Mouse (Mus musculus): Measurements from ENCODE around the gene Pctp. TPM values are rescaled to one million over a fixed set of nuclear protein-coding genes. Genes with fewer than 3 reads are reported as not detected.
A peak's percentile ranks its signal among the peaks of the same experiment; 100 is the strongest.

The Pctp gene
- polyA plus RNA-seq, 1 experiment from 2014 or later, result 6.3 TPM

- Histone ChIP-seq H3K4me2 (ENCODE audit: low read length) (peak overlapping the region; percentile 29), H3K4me3 (ENCODE audit: control insufficient read depth in 1 of 2, insufficient read depth in 1 of 2, low read depth in 1 of 2, low read length in 2 of 2) (no peak overlapping the region), H3K9me3 (ENCODE audit: control insufficient read depth, low read length) (no peaks in the 10 kb centered on the region), H3K27me3 (ENCODE audit: control insufficient read depth, insufficient read depth, low read length) (no peaks in the 10 kb centered on the region), H3K4me1 (ENCODE audit: control insufficient read depth in 2 of 2, insufficient read depth in 2 of 2, low read length in 2 of 2) (peaks cover 7 to 17% of the 10 kb centered on the region in 2 experiments), H3K36me3 (ENCODE audit: control insufficient read depth, insufficient read depth, low read length) (no peaks in the 10 kb centered on the region), H3K9ac (ENCODE audit: low read length) (0 out of 2 replicates have a peak overlapping the region, but pooled peaks have one; percentile 8), H3K27ac (replicated peaks in 1 of 2; ENCODE audit: control insufficient read depth in 1 of 2, insufficient read depth in 1 of 2, low read depth in 2 of 2, low read length in 2 of 2) (peak overlapping the region; percentile 24 to 39; a peak in 1 of 4 replicates)
- no peak; the same call in 1 of the 2 replicates for ATAC-seq (ENCODE audit: insufficient number of reproducible peaks, insufficient read depth, low FRiP score, low read depth)
- WGBS, result 25% methylated on average over 7 of the region's 7 CpGs
Observed at GRCm38 (mm10) chr11:89977746-89978352, 24.8 kb downstream of the Pctp start.

- H3K27ac ChIP-seq (replicated peaks in 1 of 2; ENCODE audit: control insufficient read depth in 1 of 2, insufficient read depth in 1 of 2, low read depth in 2 of 2, low read length in 2 of 2), result no peak overlapping the region
- no peaks in the 10 kb centered on the region for H3K27me3 ChIP-seq (ENCODE audit: control insufficient read depth, insufficient read depth, low read length)
- H3K36me3 ChIP-seq (ENCODE audit: control insufficient read depth, insufficient read depth, low read length), result no peaks in the 10 kb centered on the region
- WGBS, result 84% methylated on average over 5 of the region's 5 CpGs
- H3K9me3 ChIP-seq (ENCODE audit: control insufficient read depth, low read length), result no peaks in the 10 kb centered on the region
- ATAC-seq (ENCODE audit: insufficient number of reproducible peaks, insufficient read depth, low FRiP score, low read depth), result no peak
- H3K4me2 ChIP-seq (ENCODE audit: low read length), result no peak overlapping the region
- no peak overlapping the region for H3K4me3 ChIP-seq (ENCODE audit: control insufficient read depth in 1 of 2, insufficient read depth in 1 of 2, low read depth in 1 of 2, low read length in 2 of 2)
- H3K4me1 ChIP-seq (ENCODE audit: control insufficient read depth in 2 of 2, insufficient read depth in 2 of 2, low read length in 2 of 2), result peaks cover 7 to 17% of the 10 kb centered on the region in 2 experiments
- H3K9ac ChIP-seq (ENCODE audit: low read length), result no peak overlapping the region
Observed at GRCm38 (mm10) chr11:89976361-89976760, 26.3 kb downstream of the Pctp start.

GRCm38 (mm10) chr11:89971296-89971695 is 31.4 kb downstream of the Pctp start:
- H3K4me3 ChIP-seq (ENCODE audit: control insufficient read depth in 1 of 2, insufficient read depth in 1 of 2, low read depth in 1 of 2, low read length in 2 of 2), result no peak overlapping the region
- no peaks in the 10 kb centered on the region for H3K27me3 ChIP-seq (ENCODE audit: control insufficient read depth, insufficient read depth, low read length)
- no peaks in the 10 kb centered on the region for H3K36me3 ChIP-seq (ENCODE audit: control insufficient read depth, insufficient read depth, low read length)
- no peak for ATAC-seq (ENCODE audit: insufficient number of reproducible peaks, insufficient read depth, low FRiP score, low read depth)
- no peak overlapping the region for H3K9ac ChIP-seq (ENCODE audit: low read length)
- H3K27ac ChIP-seq (replicated peaks in 1 of 2; ENCODE audit: control insufficient read depth in 1 of 2, insufficient read depth in 1 of 2, low read depth in 2 of 2, low read length in 2 of 2), result no peak overlapping the region
- 74% methylated on average over 3 of the region's 3 CpGs for WGBS
- H3K4me1 ChIP-seq (ENCODE audit: control insufficient read depth in 2 of 2, insufficient read depth in 2 of 2, low read length in 2 of 2), result no peaks in the 10 kb centered on the region
- no peak overlapping the region for H3K4me2 ChIP-seq (ENCODE audit: low read length)
- H3K9me3 ChIP-seq (ENCODE audit: control insufficient read depth, low read length), result no peaks in the 10 kb centered on the region

GRCm38 (mm10) chr11:89970726-89971125 is 32.0 kb downstream of the Pctp start:
- 70% methylated on average over 4 of the region's 4 CpGs for WGBS
- Histone ChIP-seq H3K36me3 (ENCODE audit: control insufficient read depth, insufficient read depth, low read length) (no peaks in the 10 kb centered on the region), H3K9me3 (ENCODE audit: control insufficient read depth, low read length) (no peaks in the 10 kb centered on the region), H3K9ac (ENCODE audit: low read length) (no peak overlapping the region), H3K4me2 (ENCODE audit: low read length) (no peak overlapping the region), H3K4me3 (ENCODE audit: control insufficient read depth in 1 of 2, insufficient read depth in 1 of 2, low read depth in 1 of 2, low read length in 2 of 2) (no peak overlapping the region), H3K4me1 (ENCODE audit: control insufficient read depth in 2 of 2, insufficient read depth in 2 of 2, low read length in 2 of 2) (no peaks in the 10 kb centered on the region), H3K27me3 (ENCODE audit: control insufficient read depth, insufficient read depth, low read length) (no peaks in the 10 kb centered on the region), H3K27ac (replicated peaks in 1 of 2; ENCODE audit: control insufficient read depth in 1 of 2, insufficient read depth in 1 of 2, low read depth in 2 of 2, low read length in 2 of 2) (no peak overlapping the region)
- no peak for ATAC-seq (ENCODE audit: insufficient number of reproducible peaks, insufficient read depth, low FRiP score, low read depth)

GRCm38 (mm10) chr11:89969131-89969530 is 33.6 kb downstream of the Pctp start:
- no peak overlapping the region for H3K27ac ChIP-seq (replicated peaks in 1 of 2; ENCODE audit: control insufficient read depth in 1 of 2, insufficient read depth in 1 of 2, low read depth in 2 of 2, low read length in 2 of 2)
- no peak overlapping the region for H3K4me2 ChIP-seq (ENCODE audit: low read length)
- WGBS, result 65% methylated on average over 4 of the region's 4 CpGs
- H3K4me1 ChIP-seq (ENCODE audit: control insufficient read depth in 2 of 2, insufficient read depth in 2 of 2, low read length in 2 of 2), result no peaks in the 10 kb centered on the region
- no peak overlapping the region for H3K4me3 ChIP-seq (ENCODE audit: control insufficient read depth in 1 of 2, insufficient read depth in 1 of 2, low read depth in 1 of 2, low read length in 2 of 2)
- no peak overlapping the region for H3K9ac ChIP-seq (ENCODE audit: low read length)
- ATAC-seq (ENCODE audit: insufficient number of reproducible peaks, insufficient read depth, low FRiP score, low read depth), result no peak
- no peaks in the 10 kb centered on the region for H3K36me3 ChIP-seq (ENCODE audit: control insufficient read depth, insufficient read depth, low read length)
- H3K27me3 ChIP-seq (ENCODE audit: control insufficient read depth, insufficient read depth, low read length), result no peaks in the 10 kb centered on the region
- no peaks in the 10 kb centered on the region for H3K9me3 ChIP-seq (ENCODE audit: control insufficient read depth, low read length)

- Histone ChIP-seq H3K9ac (ENCODE audit: low read length) (no peak overlapping the region), H3K4me1 (ENCODE audit: control insufficient read depth in 2 of 2, insufficient read depth in 2 of 2, low read length in 2 of 2) (no peaks in the 10 kb centered on the region), H3K4me2 (ENCODE audit: low read length) (no peak overlapping the region), H3K4me3 (ENCODE audit: control insufficient read depth in 1 of 2, insufficient read depth in 1 of 2, low read depth in 1 of 2, low read length in 2 of 2) (no peak overlapping the region), H3K27ac (replicated peaks in 1 of 2; ENCODE audit: control insufficient read depth in 1 of 2, insufficient read depth in 1 of 2, low read depth in 2 of 2, low read length in 2 of 2) (no peak overlapping the region), H3K36me3 (ENCODE audit: control insufficient read depth, insufficient read depth, low read length) (no peaks in the 10 kb centered on the region), H3K27me3 (ENCODE audit: control insufficient read depth, insufficient read depth, low read length) (no peaks in the 10 kb centered on the region), H3K9me3 (ENCODE audit: control insufficient read depth, low read length) (no peaks in the 10 kb centered on the region)
- ATAC-seq (ENCODE audit: insufficient number of reproducible peaks, insufficient read depth, low FRiP score, low read depth), result no peak
- WGBS, result 65% methylated on average over 3 of the region's 3 CpGs
Observed at GRCm38 (mm10) chr11:89950691-89951270, 51.9 kb downstream of the Pctp start.

- Histone ChIP-seq H3K4me2 (ENCODE audit: low read length) (no peak overlapping the region), H3K9me3 (ENCODE audit: control insufficient read depth, low read length) (no peaks in the 10 kb centered on the region)
- 83% methylated on average over 4 of the region's 4 CpGs for WGBS
Observed at GRCm38 (mm10) chr11:89947806-89948205, 54.9 kb downstream of the Pctp start.

GRCm38 (mm10) chr11:89945159-89945558 is 57.5 kb downstream of the Pctp start:
- Histone ChIP-seq H3K4me2 (ENCODE audit: low read length) (no peak overlapping the region), H3K4me3 (ENCODE audit: control insufficient read depth in 1 of 2, insufficient read depth in 1 of 2, low read depth in 1 of 2, low read length in 2 of 2) (no peak overlapping the region), H3K27ac (replicated peaks in 1 of 2; ENCODE audit: control insufficient read depth in 1 of 2, insufficient read depth in 1 of 2, low read depth in 2 of 2, low read length in 2 of 2) (no peak overlapping the region), H3K36me3 (ENCODE audit: control insufficient read depth, insufficient read depth, low read length) (no peaks in the 10 kb centered on the region), H3K9me3 (ENCODE audit: control insufficient read depth, low read length) (no peaks in the 10 kb centered on the region), H3K4me1 (ENCODE audit: control insufficient read depth in 2 of 2, insufficient read depth in 2 of 2, low read length in 2 of 2) (no peaks in the 10 kb centered on the region), H3K27me3 (ENCODE audit: control insufficient read depth, insufficient read depth, low read length) (no peaks in the 10 kb centered on the region), H3K9ac (ENCODE audit: low read length) (no peak overlapping the region)
- no peak for ATAC-seq (ENCODE audit: insufficient number of reproducible peaks, insufficient read depth, low FRiP score, low read depth)
- WGBS, result 88% methylated on average over 8 of the region's 8 CpGs

More at GRCm38 (mm10) chr11:89947806-89948205, 54.9 kb downstream of the Pctp start:
- no peak for ATAC-seq (ENCODE audit: insufficient number of reproducible peaks, insufficient read depth, low FRiP score, low read depth)
- H3K4me3 ChIP-seq (ENCODE audit: control insufficient read depth in 1 of 2, insufficient read depth in 1 of 2, low read depth in 1 of 2, low read length in 2 of 2), result no peak overlapping the region
- no peaks in the 10 kb centered on the region for H3K36me3 ChIP-seq (ENCODE audit: control insufficient read depth, insufficient read depth, low read length)
- no peak overlapping the region for H3K9ac ChIP-seq (ENCODE audit: low read length)
- H3K4me1 ChIP-seq (ENCODE audit: control insufficient read depth in 2 of 2, insufficient read depth in 2 of 2, low read length in 2 of 2), result no peaks in the 10 kb centered on the region
- H3K27ac ChIP-seq (replicated peaks in 1 of 2; ENCODE audit: control insufficient read depth in 1 of 2, insufficient read depth in 1 of 2, low read depth in 2 of 2, low read length in 2 of 2), result no peak overlapping the region
- no peaks in the 10 kb centered on the region for H3K27me3 ChIP-seq (ENCODE audit: control insufficient read depth, insufficient read depth, low read length)

Data from heart, embryonic 14.5 days (tissue).